Mouse (Mus musculus): ENCODE measurements around the gene Adgrf1. TPM values are rescaled to one million over a fixed set of nuclear protein-coding genes. Genes with fewer than 3 reads are reported as not detected.

Gene Adgrf1
- polyA plus RNA-seq, 1 experiment from 2014 or later = not detected

GRCm38 (mm10) chr17:43366486-43366885, 96.4 kb downstream of the Adgrf1 start:
- Histone ChIP-seq H3K4me3 (no peak overlapping the region), H3K4me2 (no peak overlapping the region), H3K27me3 (no peaks in the 10 kb centered on the region), H3K36me3 (no peaks in the 10 kb centered on the region), H3K27ac (no peak overlapping the region), H3K4me1 (no peaks in the 10 kb centered on the region), H3K9ac (no peak overlapping the region), H3K9me3 (no peaks in the 10 kb centered on the region)
- WGBS = 74% methylated on average over 9 of the region's 9 CpGs
- ATAC-seq (ENCODE audit: insufficient number of reproducible peaks, insufficient read depth, low FRiP score, low TSS enrichment, low read depth) = no peak

DNA sequence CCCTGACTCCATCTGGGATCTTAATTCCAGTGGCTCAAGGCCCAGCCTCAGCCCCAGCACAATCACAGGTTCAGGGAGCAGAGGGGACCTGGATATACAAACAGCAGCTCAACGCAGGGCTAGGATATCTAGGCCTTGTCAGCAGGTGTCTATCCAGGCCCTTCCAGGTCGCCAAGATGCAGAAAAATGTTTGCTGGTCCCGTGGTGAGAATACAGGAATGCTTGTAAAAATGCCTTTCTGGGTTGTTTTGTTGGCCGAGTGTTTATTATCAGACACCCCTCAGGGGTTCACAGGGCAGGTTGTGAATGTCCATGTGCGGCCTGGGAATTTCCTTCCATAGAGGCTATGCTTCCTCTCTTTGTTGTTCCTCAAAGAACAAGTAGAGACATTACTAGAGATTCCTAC, 98.0 kb downstream of the Adgrf1 start:
- Histone ChIP-seq H3K27me3 (no peaks in the 10 kb centered on the region), H3K9me3 (no peaks in the 10 kb centered on the region), H3K36me3 (no peaks in the 10 kb centered on the region), H3K4me1 (no peaks in the 10 kb centered on the region), H3K27ac (no peak overlapping the region; the same call in 1 of the 2 replicates), H3K9ac (no peak overlapping the region), H3K4me2 (no peak overlapping the region), H3K4me3 (no peak overlapping the region)
- ATAC-seq (ENCODE audit: insufficient number of reproducible peaks, insufficient read depth, low FRiP score, low TSS enrichment, low read depth) = no peak
- WGBS = 70% methylated on average over 5 of the region's 5 CpGs

DNA sequence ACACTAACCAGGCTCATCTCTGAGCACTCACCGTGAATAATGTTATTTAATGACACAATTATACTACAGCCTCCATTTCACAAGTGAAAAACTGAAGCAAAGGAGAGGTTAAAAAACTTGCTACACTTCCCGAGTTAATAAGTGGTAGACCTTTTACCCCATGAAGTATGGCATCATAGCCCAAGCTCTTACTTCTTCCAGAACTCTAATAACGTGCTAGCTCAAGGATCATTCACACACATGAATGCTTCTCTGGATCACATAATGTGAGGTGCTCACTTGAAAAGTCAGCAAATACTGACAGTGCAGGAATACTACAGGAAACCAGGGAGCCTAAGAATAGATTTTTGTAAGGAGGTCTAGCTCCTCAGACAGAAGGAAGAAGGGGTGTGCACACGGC, 102.5 kb downstream of the Adgrf1 start:
- WGBS = 78% methylated on average over 4 of the region's 4 CpGs
- no peaks in the 10 kb centered on the region for H3K27me3 ChIP-seq
- H3K36me3 ChIP-seq = no peaks in the 10 kb centered on the region
- H3K9me3 ChIP-seq = no peaks in the 10 kb centered on the region
- no peak overlapping the region for H3K4me2 ChIP-seq
- no peak overlapping the region for H3K9ac ChIP-seq
- H3K4me3 ChIP-seq = no peak overlapping the region
- H3K27ac ChIP-seq = no peak overlapping the region
- no peak for ATAC-seq (ENCODE audit: insufficient number of reproducible peaks, insufficient read depth, low FRiP score, low TSS enrichment, low read depth)
- no peaks in the 10 kb centered on the region for H3K4me1 ChIP-seq

GRCm38 (mm10) chr17:43374020-43374419, 103.9 kb downstream of the Adgrf1 start:
- no peaks in the 10 kb centered on the region for H3K9me3 ChIP-seq
- no peak overlapping the region for H3K4me3 ChIP-seq
- no peak overlapping the region for H3K9ac ChIP-seq
- no peak overlapping the region for H3K27ac ChIP-seq
- H3K36me3 ChIP-seq = no peaks in the 10 kb centered on the region
- no peak overlapping the region for H3K4me2 ChIP-seq
- 64% methylated on average over 4 of the region's 4 CpGs for WGBS
- H3K27me3 ChIP-seq = no peaks in the 10 kb centered on the region
- ATAC-seq (ENCODE audit: insufficient number of reproducible peaks, insufficient read depth, low FRiP score, low TSS enrichment, low read depth) = no peak
- H3K4me1 ChIP-seq = no peaks in the 10 kb centered on the region

Other genes starting within 250 kb of the Adgrf1 start
- 8.7 and 9.2 TPM in 2 replicates for gene Adgrf5, start 90.1 kb downstream of the Adgrf1 start, polyA plus RNA-seq (2015; fragmentation: Nextera tagmentation; extraction: Ambion mirVana)
- gene Mep1a, start 232.5 kb downstream of the Adgrf1 start, polyA plus RNA-seq (2015; fragmentation: Nextera tagmentation; extraction: Ambion mirVana) = 0.18 and 1.6 TPM in 2 replicates